Mouse (Mus musculus) layer of hippocampus, adult 18-20 months (tissue): ENCODE measurements around the gene Usp24. TPM values are rescaled to one million over a fixed set of nuclear protein-coding genes. Genes with fewer than 3 reads are reported as not detected.

ENCODE experiments used
- DNase-seq, 2 experiments: peaks; one replicate each; pipeline ENCODE4 v3.0.0; 2022; ENCODE audit warnings: low spot score in 2 of 2
- long read RNA-seq: library from polyadenylated mRNA; stranded (forward); transcript quantifications from one replicate; pipeline ENCODE4 v2.0.0, GENCODE M21; 2021
- total RNA-seq, 2 experiments: library from RNA; stranded (reverse); gene quantifications; 2 replicates each; pipeline ENCODE4 v1.2.3; 2021

Usp24 gene
- 10 to 100 TPM; 41.7 to 42.7 TPM for total RNA-seq
- long read RNA-seq, full-length matches to known transcripts, result 5 of 20 reads
- long read RNA-seq, partial matches to known transcripts, result 8 of 20 reads
- long read RNA-seq, other reads (novel, unspliced or antisense), result 7 of 20 reads

DNA sequence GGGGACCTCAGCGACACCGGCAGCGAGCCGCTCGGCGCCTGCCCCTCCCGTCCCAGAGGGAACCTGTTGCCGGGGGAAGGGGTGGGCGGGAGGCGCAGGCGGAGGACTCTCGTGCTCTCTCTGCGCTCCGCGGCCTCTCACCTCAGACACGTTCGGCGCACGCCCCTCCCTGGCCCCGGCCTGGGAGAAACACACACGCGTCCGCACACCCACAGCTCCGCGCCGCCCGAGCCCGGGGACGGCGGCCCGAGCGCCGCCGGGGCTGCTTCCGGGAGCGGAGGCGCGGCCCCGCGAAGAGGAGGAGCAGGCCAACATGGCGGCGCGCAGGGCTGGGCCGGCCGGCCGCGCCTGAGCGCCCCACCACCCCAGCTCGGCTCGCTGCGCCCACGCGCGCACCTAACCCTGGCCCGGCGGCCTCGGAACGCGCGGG is at the start of gene Usp24:
Gene Usp24, plus strand, starts transcription at position 293 of the 430 bp plus-strand sequence.
- DNase-seq, result peak; percentile 68 to 69

DNA sequence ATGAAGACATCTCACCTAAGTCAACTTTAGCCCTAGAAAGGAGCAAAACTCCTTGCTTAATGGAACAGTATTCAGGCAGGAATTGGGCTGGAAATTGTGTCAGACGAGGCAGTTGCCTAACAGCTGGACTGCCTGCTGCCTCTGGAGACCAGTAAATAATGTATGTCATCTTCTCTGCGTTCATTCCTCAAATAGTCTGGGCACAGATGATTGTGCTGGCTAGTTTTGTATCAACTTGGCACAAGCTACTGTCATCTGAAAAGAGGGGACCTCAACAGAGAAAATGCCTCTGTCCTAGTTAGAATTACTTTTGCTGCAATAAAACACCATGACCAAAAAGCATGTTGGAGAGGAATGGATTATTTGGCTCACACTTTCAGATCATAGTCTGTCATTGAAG is 39.1 kb upstream of the Usp24 start:
- no peak for DNase-seq

DNA sequence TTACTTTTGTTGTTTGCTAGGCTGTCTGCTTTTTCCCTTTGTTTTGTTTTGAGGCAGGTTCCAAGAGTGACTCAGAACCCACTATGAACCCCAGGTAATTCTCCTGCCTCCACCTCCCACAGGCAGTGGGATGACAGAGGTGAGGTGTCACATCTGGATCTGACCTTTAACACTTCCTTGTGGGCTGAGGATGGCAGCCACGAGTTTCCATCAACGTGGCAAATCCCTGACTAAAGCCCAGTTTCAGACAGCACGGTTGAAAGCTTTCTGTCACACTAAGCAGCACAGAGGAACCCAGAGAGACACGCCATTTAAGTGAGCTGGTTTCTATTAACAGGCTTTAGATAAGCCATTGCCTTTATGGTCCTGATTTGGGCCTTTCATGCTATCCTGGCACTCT is 36.8 kb upstream of the Usp24 start:
- DNase-seq, result no peak

DNA sequence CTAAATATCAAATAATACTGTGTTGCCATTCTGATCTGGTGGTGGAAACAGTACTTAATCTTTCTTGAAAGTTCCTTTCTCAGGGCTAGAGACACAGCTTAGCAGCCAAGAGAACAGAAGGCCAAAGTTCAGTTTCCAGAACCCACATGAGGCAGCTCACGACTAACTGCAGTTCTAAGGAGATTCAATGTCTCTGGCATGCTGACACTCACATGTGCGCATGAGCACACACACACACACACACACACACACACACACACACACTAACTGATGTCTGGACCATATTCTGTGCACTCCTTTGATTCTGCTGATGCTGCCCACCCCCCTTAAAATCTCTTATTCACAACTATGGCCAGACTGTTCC is 34.9 kb upstream of the Usp24 start:
- DNase-seq, result no peak

DNA sequence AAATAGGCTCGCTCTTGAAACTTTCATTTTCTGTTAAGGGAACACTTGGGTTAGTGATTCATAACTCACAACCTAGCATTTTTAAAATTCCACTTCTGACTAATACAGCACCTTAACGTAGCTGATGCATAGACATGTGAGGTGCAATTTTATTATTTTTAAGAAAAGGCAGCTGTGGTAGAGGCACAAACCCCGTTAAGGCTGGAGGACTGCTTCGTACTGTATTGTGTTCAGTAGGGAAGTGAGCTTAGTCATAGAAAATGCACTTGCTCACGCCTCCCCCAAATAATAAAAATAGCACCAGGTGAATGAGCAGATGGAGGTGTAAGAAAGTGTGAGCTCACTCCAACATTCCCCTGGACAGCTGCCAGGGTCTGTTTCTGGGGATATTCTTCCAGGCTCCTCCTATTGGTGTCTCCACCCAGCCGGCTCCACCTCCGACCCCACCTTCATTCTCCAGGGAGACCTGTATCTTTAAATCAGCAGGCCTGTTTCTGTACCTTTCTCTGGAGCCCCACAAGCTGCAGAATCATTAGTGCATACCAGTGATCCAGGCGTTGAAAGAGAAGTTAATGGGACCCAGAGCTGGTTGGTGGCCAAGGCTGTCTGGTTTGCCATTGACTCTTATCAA is 34.4 kb upstream of the Usp24 start:
- peak in 1 of 2 experiments; percentile 14 for DNase-seq

DNA sequence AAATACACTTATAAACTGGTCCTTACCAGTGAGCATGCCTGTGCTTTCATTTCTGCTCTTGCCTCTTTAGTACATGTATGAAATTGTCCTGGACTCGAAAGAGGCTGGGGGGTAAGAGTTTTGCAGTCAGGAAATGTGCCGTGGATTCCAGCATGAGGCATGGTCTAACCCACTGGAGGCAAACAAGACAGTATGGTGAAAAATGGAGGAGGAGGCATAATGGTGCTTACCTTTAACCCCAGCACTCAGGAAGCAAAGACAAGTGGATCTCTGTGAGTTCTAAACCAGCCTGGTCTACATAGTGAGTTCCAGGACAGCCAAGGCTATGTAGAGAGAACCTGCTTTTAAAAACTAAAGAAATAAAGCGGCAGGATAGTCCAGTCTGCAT is 33.9 kb upstream of the Usp24 start:
- no peak for DNase-seq

DNA sequence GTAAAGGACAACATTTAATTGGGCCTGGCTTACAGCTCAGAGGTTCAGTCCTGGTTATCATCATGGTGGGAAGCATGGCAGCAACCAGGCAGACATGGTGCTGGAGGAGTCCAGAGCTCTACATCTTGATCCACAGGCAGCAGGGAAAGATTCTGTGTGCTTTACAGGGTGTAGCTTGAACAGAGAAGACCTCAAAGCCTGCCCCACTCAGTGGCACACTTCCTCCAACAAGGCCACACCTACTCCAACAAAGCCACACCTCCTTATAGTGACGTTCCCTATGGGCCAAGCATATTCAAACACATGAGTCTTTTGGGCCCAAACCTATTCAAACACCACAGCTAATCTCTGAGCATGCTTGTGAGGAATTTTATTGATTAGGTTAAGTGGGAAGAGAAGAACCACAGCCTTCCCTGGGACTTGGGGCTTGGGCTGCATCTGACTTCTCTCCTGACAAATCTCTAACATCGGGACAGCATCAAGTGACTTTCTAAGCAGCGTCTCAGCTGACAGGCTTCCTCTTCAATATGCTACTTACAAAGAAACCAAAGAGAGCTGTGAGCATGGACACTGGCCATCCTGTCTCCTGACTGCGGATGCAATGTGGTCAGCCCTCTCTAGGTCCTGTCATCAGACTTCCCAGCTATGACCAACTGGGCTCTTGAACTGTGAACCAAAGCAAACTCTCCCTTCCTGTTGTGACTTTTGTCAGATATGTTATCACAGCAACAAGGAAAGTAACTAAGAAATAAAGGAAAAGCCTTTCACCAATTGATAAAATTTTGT is 28.9 kb upstream of the Usp24 start:
- no peak for DNase-seq

DNA sequence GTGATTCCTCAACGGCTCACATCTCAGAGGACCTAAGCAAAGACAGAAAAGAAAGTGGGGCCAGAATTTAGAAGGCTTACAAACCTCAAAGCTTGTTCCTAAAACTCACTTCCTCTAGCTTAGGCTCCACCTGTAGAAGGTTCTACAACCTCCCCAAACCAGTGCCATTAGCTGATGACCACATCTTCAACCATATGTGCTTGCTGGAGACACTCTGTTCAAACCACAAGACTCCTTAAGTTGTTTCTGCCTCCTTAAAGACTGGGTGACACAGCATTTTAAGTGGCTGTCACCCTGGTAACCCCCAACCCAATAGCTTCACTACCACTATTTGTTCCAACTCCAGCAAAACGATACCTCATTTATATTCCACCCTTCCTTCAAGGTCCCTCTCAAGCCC is 25.8 kb upstream of the Usp24 start:
- no peak for DNase-seq

DNA sequence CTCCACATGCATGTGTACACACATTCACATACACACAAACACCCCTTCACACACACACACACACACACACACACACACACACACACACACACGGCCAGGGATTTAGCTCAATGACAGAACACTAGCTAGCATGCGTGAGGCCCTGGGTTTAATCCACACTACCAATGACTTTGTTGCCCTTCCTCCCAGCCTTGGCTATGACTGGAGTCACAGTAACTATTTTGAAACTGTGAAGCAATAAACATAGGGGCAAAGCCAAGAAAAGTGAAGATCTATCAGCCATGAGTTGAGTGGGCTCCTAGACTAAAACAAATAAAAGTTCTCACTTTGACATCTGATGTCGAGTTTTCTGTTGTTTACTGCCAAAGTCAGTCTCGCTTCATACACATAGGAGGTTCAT is 23.2 kb upstream of the Usp24 start:
- DNase-seq, result no peak

DNA sequence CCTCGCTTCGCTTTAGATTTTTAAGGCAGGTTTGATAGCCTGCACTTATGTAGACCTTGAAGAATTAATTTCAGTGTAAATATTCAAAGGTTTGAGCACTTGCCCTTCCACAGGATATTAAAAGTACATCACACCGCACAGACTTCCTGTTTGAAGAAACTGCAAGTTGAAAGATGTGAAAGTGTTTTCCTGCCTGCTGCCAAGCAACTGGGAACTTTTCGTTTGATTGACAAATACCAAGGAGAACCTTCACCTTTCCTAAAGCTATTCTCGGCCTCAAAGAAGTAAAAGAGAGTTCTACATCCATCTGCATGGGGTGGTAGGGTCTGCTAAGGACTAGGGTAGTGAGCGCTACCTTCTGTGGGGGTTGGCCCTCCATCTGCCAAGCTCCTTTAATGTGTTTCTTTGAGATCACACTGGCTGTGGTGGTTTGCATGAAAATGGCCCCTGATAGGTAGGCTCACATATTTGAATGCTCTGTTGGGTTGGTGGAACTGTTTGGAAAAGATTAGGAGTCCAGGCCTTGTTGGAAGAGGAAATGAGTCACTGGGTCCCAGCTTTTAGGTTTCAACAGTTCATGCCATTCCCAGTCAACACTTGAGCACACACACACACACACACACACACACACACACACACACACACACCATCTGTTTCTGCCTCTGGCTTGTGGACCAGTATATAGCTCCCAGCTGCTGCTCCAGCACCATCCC is 22.5 kb upstream of the Usp24 start:
- DNase-seq, result no peak

DNA sequence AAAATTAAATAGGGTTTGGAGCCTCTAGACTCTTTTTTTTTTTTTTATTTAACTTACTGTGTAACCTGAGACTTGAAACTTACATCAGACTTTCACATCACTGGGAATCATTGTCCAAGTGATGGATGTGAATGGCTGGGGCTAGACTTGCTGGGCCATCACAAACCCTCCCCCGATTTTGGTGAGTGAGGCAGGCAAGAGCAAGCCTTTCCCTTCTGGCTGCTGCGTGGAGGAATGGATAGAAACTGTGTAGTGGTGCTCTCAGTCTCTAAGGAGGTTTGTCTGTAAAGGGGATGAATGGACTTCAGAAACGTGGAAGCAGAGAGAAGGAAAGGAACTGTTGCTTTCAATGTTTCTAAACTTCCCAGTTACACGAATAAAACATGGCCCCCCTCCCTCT is 20.3 kb upstream of the Usp24 start:
- DNase-seq, result no peak

DNA sequence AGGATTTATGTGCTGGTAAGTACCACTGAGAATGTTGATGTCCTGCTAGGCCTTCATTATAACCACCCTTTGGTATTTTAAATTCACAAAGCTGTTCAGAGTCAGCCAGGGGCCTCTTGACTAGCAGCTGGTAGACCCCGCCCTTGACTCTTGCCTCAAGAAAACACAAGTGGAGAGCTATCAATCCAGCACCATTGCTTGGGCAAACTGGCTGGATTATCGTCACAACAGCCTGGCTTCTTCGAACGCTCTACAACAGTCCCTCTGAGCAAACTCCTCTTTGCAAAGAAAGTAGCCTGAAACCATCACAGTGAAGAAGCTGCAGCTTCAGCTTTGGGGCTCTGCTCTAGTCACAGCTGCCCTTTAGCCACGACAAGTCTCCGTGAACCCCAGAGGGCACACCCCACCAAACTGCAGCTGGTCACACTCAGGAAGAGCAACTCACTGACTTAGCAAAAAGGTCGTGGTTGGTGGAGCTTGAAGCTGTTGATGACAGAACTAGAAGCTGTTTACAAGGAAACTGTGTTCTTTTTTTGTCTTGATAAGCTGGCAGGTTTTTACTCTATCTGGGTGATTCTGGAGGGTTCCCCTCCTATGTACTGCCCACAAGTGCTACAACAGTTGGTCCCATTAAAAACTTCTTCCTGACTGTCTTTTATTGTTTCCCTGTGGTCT is 19.5 kb upstream of the Usp24 start:
- no peak for DNase-seq

DNA sequence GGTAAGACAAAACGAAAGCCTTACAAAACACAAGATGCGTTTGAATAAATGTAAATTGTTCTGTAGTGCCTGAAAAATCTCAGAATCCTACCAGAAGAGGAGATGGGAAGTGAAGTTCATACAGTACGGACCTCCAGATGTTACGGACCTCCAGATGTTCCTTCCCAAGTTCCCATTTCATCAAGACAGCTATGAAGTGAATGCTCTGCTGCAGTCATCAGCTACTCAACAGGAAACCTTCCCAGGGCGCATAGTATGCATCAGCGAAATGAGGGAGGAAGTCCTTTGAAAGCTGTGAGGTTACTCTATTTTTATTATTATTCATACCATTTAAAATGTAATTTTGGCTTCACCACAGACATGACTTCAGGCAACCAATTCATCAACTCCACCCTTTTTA is 14.7 kb upstream of the Usp24 start:
- no peak for DNase-seq

DNA sequence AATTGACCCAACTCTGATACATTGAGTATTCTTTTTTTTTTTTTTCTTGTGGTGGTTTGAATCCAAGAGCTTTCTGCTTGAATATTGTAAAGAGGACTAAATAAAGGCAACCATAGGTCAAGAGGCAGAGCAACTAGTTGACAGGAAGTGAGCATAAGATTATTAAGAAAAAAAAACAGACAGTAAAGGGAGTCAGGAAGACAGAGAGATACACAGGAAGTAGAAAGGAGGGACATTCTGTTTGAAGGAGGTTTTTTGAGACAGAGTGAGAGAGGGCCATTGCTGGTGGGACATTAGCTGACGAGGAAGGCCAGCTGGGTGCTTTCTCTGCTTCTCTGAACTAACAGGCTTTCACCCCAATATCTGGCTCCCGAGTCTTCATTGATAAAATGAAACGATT is 7.9 kb upstream of the Usp24 start:
- DNase-seq, result no peak

DNA sequence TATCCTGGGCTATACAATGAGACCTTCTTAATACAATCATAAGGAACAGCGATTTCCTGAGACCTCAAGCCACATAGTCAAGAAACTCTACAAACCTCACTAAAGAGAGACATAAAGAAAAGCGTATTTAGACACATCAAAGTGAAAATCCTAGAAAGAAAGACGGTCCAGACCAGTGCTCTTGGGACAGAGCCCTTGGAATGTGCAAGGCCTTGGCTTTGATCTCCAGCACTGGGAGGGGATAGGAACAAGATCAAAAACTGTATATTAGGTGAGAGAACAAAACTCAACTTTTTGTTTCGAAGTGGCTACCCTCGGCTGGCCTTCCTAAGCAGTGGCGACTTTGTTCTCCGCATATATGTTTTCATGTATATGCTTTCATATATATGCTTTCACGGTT is 3.4 kb upstream of the Usp24 start:
- DNase-seq, result no peak

DNA sequence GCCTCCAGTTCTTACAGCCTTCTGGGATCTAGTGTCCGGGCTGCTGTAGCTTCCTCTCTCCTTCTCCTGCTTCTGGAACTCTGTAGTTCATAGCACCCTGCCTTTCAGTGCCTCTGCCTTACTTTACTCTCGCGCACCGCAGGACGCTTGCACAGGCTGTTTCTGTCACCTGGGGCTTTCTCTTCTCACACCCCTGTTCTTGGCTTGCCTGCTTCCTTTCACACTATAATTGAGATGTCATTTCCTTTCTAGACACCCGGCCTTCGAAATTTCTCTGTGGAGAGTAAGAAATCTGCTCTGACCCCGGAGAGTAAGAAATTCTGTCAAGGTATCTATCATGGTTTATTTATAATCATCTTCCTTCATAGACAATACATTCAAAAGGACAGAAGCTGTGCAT is 2.9 kb upstream of the Usp24 start:
- DNase-seq, result no peak

DNA sequence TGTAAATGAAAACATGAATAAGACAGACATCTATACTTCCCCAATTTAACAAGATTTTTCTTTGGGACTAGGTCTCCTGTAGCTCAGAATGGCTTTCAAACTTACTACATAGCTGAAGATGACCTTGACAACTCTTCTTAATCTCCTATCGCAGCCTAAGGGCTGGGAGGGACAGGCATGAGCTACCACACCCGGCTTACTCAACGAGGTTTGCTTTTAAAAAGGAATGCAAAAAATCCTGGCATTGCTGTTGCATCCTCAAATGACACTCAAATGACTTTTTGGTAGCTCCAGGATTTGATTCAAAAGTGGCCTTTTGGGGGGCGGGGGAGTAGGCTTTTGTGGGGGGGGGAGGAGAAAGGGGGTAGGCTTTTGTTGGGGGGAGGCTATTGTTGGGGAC is 2.1 kb upstream of the Usp24 start:
- DNase-seq, result no peak

DNA sequence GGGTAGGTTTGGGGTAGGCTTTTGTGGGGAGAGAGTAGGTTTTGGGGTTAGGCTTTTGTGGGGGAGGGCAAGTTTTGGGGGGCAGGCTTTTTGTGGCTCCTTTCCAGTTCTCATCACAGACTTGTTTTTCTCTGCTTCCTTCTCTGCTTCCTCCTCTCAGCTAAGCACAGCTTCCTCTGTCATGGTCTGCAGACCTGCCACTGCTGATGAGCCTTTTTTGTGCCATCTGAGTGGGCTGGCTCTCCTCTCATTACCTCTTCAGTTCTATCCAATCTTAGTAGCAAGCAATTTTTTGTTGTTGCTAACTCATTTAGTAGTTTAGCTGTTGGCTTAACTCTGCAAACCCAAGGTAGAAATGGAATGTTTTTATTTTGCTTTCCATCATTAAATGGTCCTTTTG is 1.7 kb upstream of the Usp24 start:
- no peak for DNase-seq

DNA sequence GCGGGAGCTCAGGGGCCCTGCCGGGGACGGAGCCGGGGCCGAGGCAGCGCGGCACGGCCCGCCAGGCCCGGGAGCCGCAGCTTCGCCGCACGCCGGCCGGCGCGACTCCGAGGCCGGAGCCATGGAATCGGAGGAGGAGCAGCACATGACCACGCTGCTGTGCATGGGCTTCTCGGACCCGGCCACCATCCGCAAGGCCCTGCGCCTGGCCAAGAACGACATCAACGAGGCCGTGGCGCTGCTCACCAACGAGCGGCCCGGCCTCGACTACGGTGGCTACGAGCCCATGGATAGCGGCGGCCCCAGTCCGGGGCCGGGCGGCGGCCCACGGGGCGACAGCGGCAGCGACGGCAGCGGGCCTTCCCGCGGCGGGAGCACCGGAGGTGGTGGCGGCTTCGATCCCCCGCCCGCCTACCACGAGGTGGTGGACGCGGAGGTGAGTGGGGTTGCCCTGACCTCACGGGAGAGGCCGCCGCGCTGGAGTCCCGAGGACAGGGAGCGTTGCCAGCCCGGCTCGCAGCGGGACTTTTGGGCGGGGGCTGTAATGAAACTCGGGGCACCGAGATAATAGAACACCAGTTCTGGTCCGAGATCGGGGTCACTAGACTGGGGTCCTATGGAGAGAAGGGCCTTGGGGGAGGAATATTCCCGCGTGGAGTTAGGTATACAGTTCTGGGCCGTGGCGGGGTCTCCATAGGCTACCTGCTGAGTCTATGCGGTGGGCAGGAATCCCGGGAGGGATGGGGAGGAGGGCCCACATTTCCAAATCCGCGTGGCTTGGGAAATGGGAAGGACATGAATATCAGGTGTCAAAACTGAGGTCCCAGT is 552 bp downstream of the Usp24 start:
- peak; percentile 17 to 62 for DNase-seq

DNA sequence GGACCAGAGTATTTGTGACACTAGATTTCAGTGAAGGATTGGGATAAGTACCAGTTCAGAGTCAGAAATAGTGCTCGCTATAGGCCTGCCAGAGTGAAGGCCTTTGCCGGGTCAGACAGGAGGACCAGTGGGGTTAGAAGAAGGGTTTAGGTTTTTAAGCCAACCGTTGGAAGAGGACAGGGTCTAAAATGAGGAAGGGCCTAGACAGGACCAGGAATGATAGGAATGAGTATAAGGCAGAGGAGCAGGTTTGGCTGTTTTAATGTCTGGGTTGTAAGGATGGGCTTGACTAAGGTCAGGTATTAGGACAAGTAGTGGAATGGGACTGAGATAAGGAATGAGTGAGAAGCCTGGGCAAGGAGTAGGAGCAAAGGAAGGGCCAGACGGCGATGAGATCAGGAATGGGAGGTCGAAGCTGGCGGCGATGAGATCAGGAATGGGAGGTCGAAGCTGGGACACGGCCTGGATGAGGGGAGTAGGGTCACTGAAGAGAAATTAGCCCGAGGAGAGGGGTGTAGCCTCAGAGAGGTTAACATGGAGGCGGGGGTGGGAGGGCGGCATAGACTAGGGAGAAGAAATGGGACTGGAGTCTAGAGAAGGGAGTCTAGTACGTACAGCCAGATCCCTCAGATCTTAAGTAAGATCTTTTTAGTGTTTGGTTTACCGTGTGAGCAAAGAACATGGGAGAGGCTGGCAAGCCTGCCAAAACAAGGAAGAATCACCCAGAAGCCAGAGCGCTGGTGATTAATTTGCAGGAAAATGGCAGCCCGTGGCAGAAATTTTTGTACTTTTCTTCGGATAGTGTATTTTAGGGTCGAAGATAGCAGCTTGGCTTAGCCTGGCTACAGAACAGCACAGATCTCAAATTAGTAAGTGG is 1.4 kb downstream of the Usp24 start:
- no peak for DNase-seq
